Mouse (Mus musculus) ES-E14 (cell line): ENCODE results near the gene Dync1li2. TPM values are rescaled to one million over a fixed set of nuclear protein-coding genes. Genes with fewer than 3 reads are reported as not detected.

Experiments
- DNase-seq: peaks from one replicate; pipeline ENCODE4 v3.0.0-alpha.2; 2013; ENCODE audit warnings: low read depth, low spot score
- H3K27ac ChIP-seq: 2 replicates; pipeline ENCODE4 v1.5.1; 2012; ENCODE audit warnings: low read depth, mild to moderate bottlenecking, low read length, moderate library complexity, mixed read lengths; ENCODE audit not compliant: poor library complexity, insufficient read depth, severe bottlenecking
- H3K36me3 ChIP-seq: 2 replicates; pipeline ENCODE4 v1.6.1; 2012; ENCODE audit warnings: mild to moderate bottlenecking, low read length, moderate library complexity, mixed read lengths; ENCODE audit not compliant: control insufficient read depth, poor library complexity, insufficient read depth, severe bottlenecking
- H3K4me1 ChIP-seq, 2 experiments: fragments of 150-350 bp in 1 of 2; sonication (generic) in 1 of 2; 2 replicates each; pipeline ENCODE4 v1.6.1; 2012; ENCODE audit warnings: low read length in 2 of 2, mild to moderate bottlenecking in 1 of 2, mixed read lengths in 1 of 2; ENCODE audit not compliant: control insufficient read depth in 2 of 2, insufficient read depth in 2 of 2, poor library complexity in 1 of 2
- H3K4me3 ChIP-seq, 2 experiments: fragments of 150-350 bp in 1 of 2; sonication (generic) in 1 of 2; 2 replicates each; pipeline ENCODE4 v1.5.1; 2012; ENCODE audit warnings: low read length in 2 of 2, low read depth in 1 of 2, mild to moderate bottlenecking in 1 of 2, mixed read lengths in 1 of 2; ENCODE audit not compliant: insufficient read depth in 1 of 2, poor library complexity in 1 of 2, severe bottlenecking in 1 of 2
- H3K9ac ChIP-seq: 2 replicates; pipeline ENCODE4 v1.6.1; 2012; ENCODE audit warnings: low read depth, mild to moderate bottlenecking, low read length, mixed read lengths; ENCODE audit not compliant: poor library complexity, insufficient read depth, severe bottlenecking
- H3K9me3 ChIP-seq: fragments of 150-350 bp; sonication (generic); 2 replicates; pipeline ENCODE4 v1.6.1; 2012; ENCODE audit warnings: low read depth, mild to moderate bottlenecking, low read length; ENCODE audit not compliant: control insufficient read depth, insufficient read depth
- CHD2 ChIP-seq: IDR thresholded peaks from 2 replicates; pipeline ENCODE4 v1.6.1; 2014; ENCODE audit warnings: mild to moderate bottlenecking, low read depth, low read length, inconsistent platforms
- HCFC1 ChIP-seq: IDR thresholded peaks from 2 replicates; pipeline ENCODE4 v1.6.1; 2012; ENCODE audit warnings: low read length, inconsistent platforms, borderline replicate concordance; ENCODE audit not compliant: insufficient read depth
- MAFK ChIP-seq: IDR thresholded peaks from 2 replicates; pipeline ENCODE4 v1.6.1; 2014; ENCODE audit warnings: mild to moderate bottlenecking, low read depth, low read length, inconsistent platforms; ENCODE audit not compliant: insufficient read depth
- ZC3H11A ChIP-seq: IDR thresholded peaks from 2 replicates; pipeline ENCODE4 v1.6.1; 2012; ENCODE audit warnings: low read depth, mild to moderate bottlenecking, inconsistent platforms, low read length, borderline replicate concordance
- ZNF384 ChIP-seq: IDR thresholded peaks from 2 replicates; pipeline ENCODE4 v1.6.1; 2012; ENCODE audit warnings: low read depth, low read length, inconsistent platforms
- in situ Hi-C, 2 experiments: fragments of 600-800 bp; cut with MboI; formaldehyde crosslinking; loops; one replicate each; pipeline ENCODE4 v1.15.1; 2025; ENCODE audit warnings: low sequenced_read_pairs in 2 of 2, inconsistent platforms in 1 of 2; ENCODE audit not compliant: unreplicated experiment in 2 of 2
- total RNA-seq: library from RNA; depleted of rRNA; stranded (reverse); fragments of 300-350 nt; gene quantifications from 2 replicates; pipeline ENCODE4 v1.2.3, GENCODE M21; 2012

Dync1li2 gene
- total RNA-seq, 1 experiment = 28.9 TPM

DNA sequence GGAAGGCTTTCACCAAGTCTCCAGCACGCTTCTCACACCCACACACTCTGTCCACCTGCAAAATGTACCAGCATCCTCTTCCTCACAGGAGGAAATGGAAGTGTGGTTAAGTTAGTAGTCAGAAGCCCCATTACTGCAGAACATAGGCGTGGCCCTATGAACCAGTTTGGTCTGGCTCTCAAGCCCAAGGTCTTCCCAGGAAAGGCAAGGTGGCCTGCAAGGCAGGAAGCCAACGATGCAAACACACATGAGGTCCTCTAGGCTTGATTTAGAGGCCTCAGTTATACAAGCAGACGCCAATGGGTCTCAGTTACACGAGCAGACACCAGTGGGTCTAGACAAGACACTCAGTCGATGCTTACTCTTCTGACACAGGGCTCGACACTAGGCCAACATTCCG, 3.4 kb downstream of the Dync1li2 start:
- H3K27ac ChIP-seq = no peak overlapping the region
- no peak overlapping the region for H3K9ac ChIP-seq
- peaks cover 3 to 15% of the 10 kb centered on the region in 2 experiments; a peak in 2 of 4 replicates for H3K4me1 ChIP-seq
- H3K9me3 ChIP-seq = no peaks in the 10 kb centered on the region
- H3K36me3 ChIP-seq = peaks cover 27% of the 10 kb centered on the region
- no peak for DNase-seq
- TF ChIP-seq HCFC1 (no peak), CHD2 (no peak), ZC3H11A (no peak), ZNF384 (no peak), MAFK (no peak)
- H3K4me3 ChIP-seq = no peak overlapping the region
- in situ Hi-C loops = no loop called here

DNA sequence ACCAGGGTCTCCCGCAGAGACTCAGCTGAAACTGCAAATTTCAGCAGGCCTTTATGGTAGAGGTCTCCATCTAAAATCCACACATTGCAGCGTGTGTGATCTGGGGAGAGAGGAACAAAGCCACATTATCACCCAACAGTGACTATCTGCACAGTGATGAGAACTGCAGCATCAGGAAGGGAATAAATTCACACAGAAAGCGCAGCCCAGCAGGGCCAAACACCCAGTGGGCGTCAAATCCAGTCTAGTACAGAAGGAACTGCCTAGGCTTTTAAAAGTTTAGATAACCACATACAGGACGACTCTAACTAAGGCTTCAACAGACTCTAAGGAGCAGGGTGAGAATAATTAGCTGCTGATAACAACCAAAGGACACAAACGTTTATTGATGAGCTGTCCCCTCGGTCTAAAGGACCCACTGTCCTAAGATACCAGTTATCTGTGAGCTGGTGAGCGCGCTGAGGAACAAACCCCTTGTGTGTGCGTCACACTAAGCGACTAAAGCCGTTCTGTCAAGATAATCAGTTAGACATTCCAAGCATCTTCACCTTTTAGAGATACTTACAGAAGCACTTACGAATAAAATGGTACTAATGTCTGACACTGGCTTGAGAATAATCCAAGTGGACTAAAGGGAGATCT, 5.2 kb downstream of the Dync1li2 start:
- in situ Hi-C loops = no loop called here
- DNase-seq = no peak
- peaks cover 27% of the 10 kb centered on the region for H3K36me3 ChIP-seq

DNA sequence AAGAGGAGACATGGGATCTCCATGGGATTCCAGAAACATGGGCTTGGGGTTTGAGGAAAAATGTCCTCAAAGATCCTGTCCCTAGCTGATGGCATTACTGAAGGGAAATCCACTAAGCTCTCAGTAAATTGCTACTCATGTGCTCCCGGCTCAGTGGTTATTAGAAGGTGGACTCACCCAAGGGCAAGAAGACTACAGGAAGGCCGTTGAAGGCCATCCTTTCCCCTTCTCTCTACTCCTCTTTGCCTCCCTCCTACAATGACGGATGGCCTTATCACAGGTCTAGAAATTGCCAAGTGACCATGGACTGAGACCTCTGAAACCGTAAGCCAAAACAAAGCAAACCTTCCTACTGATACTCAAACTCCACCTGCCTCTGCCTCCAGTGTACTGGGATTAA, 6.3 kb downstream of the Dync1li2 start:
- Histone ChIP-seq H3K9ac (no peak overlapping the region), H3K4me3 (no peak overlapping the region), H3K36me3 (peaks cover 27% of the 10 kb centered on the region), H3K9me3 (no peaks in the 10 kb centered on the region), H3K27ac (no peak overlapping the region), H3K4me1 (peaks cover 4 to 22% of the 10 kb centered on the region in 2 experiments; a peak in 2 of 4 replicates)
- no peak for DNase-seq
- TF ChIP-seq HCFC1 (no peak), ZNF384 (no peak), CHD2 (no peak), ZC3H11A (no peak), MAFK (no peak)
- in situ Hi-C loops = no loop called here

More for the DNA sequence above, 5.2 kb downstream of the Dync1li2 start:
- no peak for TF ChIP-seq CHD2
- TF ChIP-seq HCFC1 = no peak
- no peak for TF ChIP-seq ZC3H11A
- TF ChIP-seq MAFK = no peak
- TF ChIP-seq ZNF384 = no peak
- Histone ChIP-seq H3K4me1 (peaks cover 4 to 22% of the 10 kb centered on the region in 2 experiments; a peak in 2 of 4 replicates), H3K9ac (no peak overlapping the region), H3K4me3 (no peak overlapping the region), H3K27ac (no peak overlapping the region), H3K9me3 (no peaks in the 10 kb centered on the region)

- Histone ChIP-seq H3K9me3 (no peaks in the 10 kb centered on the region), H3K4me3 (no peak overlapping the region), H3K36me3 (peaks cover 29% of the 10 kb centered on the region), H3K4me1 (peaks cover 4 to 22% of the 10 kb centered on the region in 2 experiments; a peak in 2 of 4 replicates), H3K27ac (no peak overlapping the region), H3K9ac (no peak overlapping the region)
- TF ChIP-seq ZC3H11A (no peak), MAFK (no peak), HCFC1 (no peak), CHD2 (no peak), ZNF384 (no peak)
- no peak for DNase-seq
- in situ Hi-C loops = no loop called here
Observed at GRCm38 (mm10) chr8:104436038-104436437, 6.8 kb downstream of the Dync1li2 start.
